17 mouse cellular contexts compared by ENCODE assay signal in the genomic region with DNA sequence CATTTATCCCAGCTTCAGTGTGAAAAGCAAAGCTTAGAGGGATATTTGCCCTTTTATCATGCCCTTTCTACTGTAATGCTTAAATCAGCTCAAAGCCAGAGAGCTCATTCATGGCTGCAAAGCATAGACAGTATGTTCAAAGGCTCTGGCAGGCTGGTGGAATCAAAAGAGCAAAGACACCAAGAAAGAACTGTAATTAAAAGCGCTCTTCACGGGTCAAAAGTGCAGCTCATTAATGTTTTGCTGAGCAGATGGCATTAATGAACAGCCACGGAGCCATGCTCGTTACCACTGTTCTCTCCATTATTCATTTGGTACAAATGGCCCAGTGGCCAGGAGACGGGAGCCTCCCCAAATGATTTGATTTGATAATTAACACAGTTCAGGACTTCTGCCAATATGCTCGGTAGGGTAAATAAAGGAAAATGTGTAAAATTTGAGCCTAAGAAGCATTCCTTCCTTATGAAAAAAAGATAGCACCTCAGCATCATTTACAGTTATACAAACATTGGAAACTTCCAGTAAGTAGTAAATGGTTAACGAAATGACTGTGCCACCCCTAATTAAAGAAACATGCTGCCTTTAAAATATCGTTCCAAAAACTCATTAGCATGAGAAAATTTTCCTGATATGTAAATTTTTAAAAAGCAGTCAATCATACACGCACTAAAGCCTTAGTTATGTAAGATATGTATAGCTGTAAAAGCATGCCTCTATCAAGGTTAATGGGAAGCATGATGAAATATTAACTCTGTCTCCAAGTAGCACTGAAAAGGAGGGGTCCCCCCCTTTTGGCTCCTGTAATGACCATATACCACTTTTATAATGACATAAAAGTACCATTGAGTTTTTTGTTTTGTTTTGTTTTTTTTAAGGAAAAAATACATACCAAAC. TPM values are rescaled to one million over a fixed set of nuclear protein-coding genes. Genes with fewer than 3 reads are reported as not detected.
DNase-seq lines count a peak whose midpoint lies in the region; ATAC-seq lines count a peak whose summit lies in the region.
"Had no signal": no experiment of that assay in that cellular context is flagged by ENCODE, and none has a peak within 500 bp of the region (broad histone marks: within the 10 kb centered on the region; RNA-seq: fewer than 3 reads in every experiment).

No protein-coding gene starts in this region.

- ATAC-seq in forebrain, embryonic 15.5 days (replicated peaks), result peak; percentile 90
- ATAC-seq in midbrain, embryonic 16.5 days, result peak; percentile 78

- no peak overlapping the region for H3K4me2 ChIP-seq in forebrain, embryonic 15.5 days (replicated peaks)
- no peak overlapping the region for H3K4me2 ChIP-seq in midbrain, embryonic 16.5 days (ENCODE audit: low read length)

- H3K36me3 ChIP-seq in forebrain, embryonic 15.5 days, result no peaks in the 10 kb centered on the region
- H3K36me3 ChIP-seq in midbrain, embryonic 16.5 days (ENCODE audit: control insufficient read depth, insufficient read depth, low read length), result no peaks in the 10 kb centered on the region
- H3K36me3 ChIP-seq: G1E had no signal

- H3K4me1 ChIP-seq in forebrain, embryonic 15.5 days, result peaks cover 30% of the 10 kb centered on the region
- 0 out of 2 replicates have a peak, but pooled peaks cover 2% of the 10 kb centered on the region for H3K4me1 ChIP-seq in midbrain, embryonic 16.5 days (ENCODE audit: control insufficient read depth, insufficient read depth, low read length)

- peak overlapping the region; percentile 35; the same call in 1 of the 2 replicates for H3K27ac ChIP-seq in forebrain, embryonic 15.5 days (replicated peaks)
- no peak overlapping the region for H3K27ac ChIP-seq in midbrain, embryonic 16.5 days (ENCODE audit: low read length)

- H3K4me3 ChIP-seq in forebrain, embryonic 15.5 days, result no peak overlapping the region
- H3K4me3 ChIP-seq in midbrain, embryonic 16.5 days (ENCODE audit: low read depth, low read length), result no peak overlapping the region
- H3K4me3 ChIP-seq: erythroblast, embryonic 14.5 days; myocyte had no signal

- intact Hi-C loops in left cerebral cortex, postnatal 36 days (cut with DNase I), result no loop called here

- 8% methylated on average over 9 of the region's 9 CpGs for WGBS in forebrain, embryonic 15.5 days
- 28% methylated on average over 9 of the region's 9 CpGs for WGBS in midbrain, embryonic 16.5 days

- no peaks in the 10 kb centered on the region for H3K9me3 ChIP-seq in forebrain, embryonic 15.5 days
- H3K9me3 ChIP-seq in midbrain, embryonic 16.5 days (replicated peaks; ENCODE audit: control insufficient read depth, low read length, poor library complexity, severe bottlenecking), result no peaks in the 10 kb centered on the region
- H3K9me3 ChIP-seq: G1E had no signal

- no peak overlapping the region for H3K9ac ChIP-seq in forebrain, embryonic 15.5 days (replicated peaks)
- H3K9ac ChIP-seq in midbrain, embryonic 16.5 days (ENCODE audit: low read depth, low read length), result no peak overlapping the region

- DNase-seq in embryo, embryonic 10.5 days (ENCODE audit: low spot score), result peak; percentile 42
- no peak for DNase-seq in embryo, embryonic 9.5 days (ENCODE audit: extremely low spot score)
- peak; percentile 89 to 92 for DNase-seq in kidney, adult 8-10 months
- no peak for DNase-seq in left cerebral cortex, postnatal 36 days (ENCODE audit: low spot score in 2 of 2)
- no peak for DNase-seq in adrenal gland, adult (ENCODE audit: inconsistent age in 2 of 2, low spot score in 1 of 2)
- DNase-seq in lung, postnatal 25 days (ENCODE audit: low spot score), result no peak
- DNase-seq: cerebellum, adult 9-10 months; heart, adult 18-20 months had no signal

- no peaks in the 10 kb centered on the region for H3K27me3 ChIP-seq in forebrain, embryonic 15.5 days
- no peaks in the 10 kb centered on the region for H3K27me3 ChIP-seq in midbrain, embryonic 16.5 days (ENCODE audit: control insufficient read depth, insufficient read depth, low read depth, low read length)

RNA-seq across cellular contexts. Expression of gene Gm47985, which starts 24.1 kb away (rescaled TPM):
- not detected in 2 replicates for polyA plus RNA-seq in forebrain, embryonic 15.5 days (2015; fragmentation: Nextera tagmentation; extraction: Ambion mirVana)
- polyA plus RNA-seq in midbrain, embryonic 16.5 days (2015; fragmentation: Nextera tagmentation; extraction: Ambion mirVana), result not detected in 2 replicates
- total RNA-seq in left cerebral cortex, postnatal 36 days (2021), result not detected
- total RNA-seq: adrenal gland, postnatal 4 days; left cerebral cortex, postnatal 10 days had no signal
- polyA plus RNA-seq: erythroblast, embryonic 14.5 days; urinary bladder, adult 2 months had no signal

RNA-seq across cellular contexts. Expression of gene Gm8947, which starts 34.0 kb away (rescaled TPM):
- not detected in 2 replicates for polyA plus RNA-seq in forebrain, embryonic 15.5 days (2015; fragmentation: Nextera tagmentation; extraction: Ambion mirVana)
- polyA plus RNA-seq in midbrain, embryonic 16.5 days (2015; fragmentation: Nextera tagmentation; extraction: Ambion mirVana), result not detected in 2 replicates
- not detected for total RNA-seq in left cerebral cortex, postnatal 36 days (2021)
- total RNA-seq: heart, adult 18-20 months; left cerebral cortex, postnatal 10 days had no signal
- polyA plus RNA-seq: erythroblast, embryonic 14.5 days; lung, embryonic 16.5 days; urinary bladder, adult 2 months had no signal

RNA-seq across cellular contexts. Expression of gene Gm47995, which starts 40.0 kb away (rescaled TPM):
- polyA plus RNA-seq in forebrain, embryonic 15.5 days (2015; fragmentation: Nextera tagmentation; extraction: Ambion mirVana), result not detected in 2 replicates
- not detected in 2 replicates for polyA plus RNA-seq in midbrain, embryonic 16.5 days (2015; fragmentation: Nextera tagmentation; extraction: Ambion mirVana)
- total RNA-seq in left cerebral cortex, postnatal 36 days (2021), result not detected
- total RNA-seq: adrenal gland, postnatal 4 days; heart, adult 18-20 months; left cerebral cortex, postnatal 10 days had no signal
- polyA plus RNA-seq: erythroblast, embryonic 14.5 days; lung, embryonic 16.5 days; urinary bladder, adult 2 months had no signal

RNA-seq across cellular contexts. Expression of gene 3110040M04Rik, which starts 45.7 kb away (rescaled TPM):
- not detected in 2 replicates for polyA plus RNA-seq in forebrain, embryonic 15.5 days (2015; fragmentation: Nextera tagmentation; extraction: Ambion mirVana)
- polyA plus RNA-seq in midbrain, embryonic 16.5 days (2015; fragmentation: Nextera tagmentation; extraction: Ambion mirVana), result not detected in 2 replicates
- not detected for total RNA-seq in left cerebral cortex, postnatal 36 days (2021)
- total RNA-seq: adrenal gland, postnatal 4 days; heart, adult 18-20 months; left cerebral cortex, postnatal 10 days had no signal
- polyA plus RNA-seq: lung, embryonic 16.5 days; urinary bladder, adult 2 months had no signal

RNA-seq across cellular contexts. Expression of gene Gm47996, which starts 51.7 kb away (rescaled TPM):
- polyA plus RNA-seq in forebrain, embryonic 15.5 days (2015; fragmentation: Nextera tagmentation; extraction: Ambion mirVana), result not detected in 2 replicates
- not detected in 2 replicates for polyA plus RNA-seq in midbrain, embryonic 16.5 days (2015; fragmentation: Nextera tagmentation; extraction: Ambion mirVana)
- not detected for total RNA-seq in left cerebral cortex, postnatal 36 days (2021)
- total RNA-seq: adrenal gland, postnatal 4 days; heart, adult 18-20 months; left cerebral cortex, postnatal 10 days had no signal
- polyA plus RNA-seq: erythroblast, embryonic 14.5 days; lung, embryonic 16.5 days; urinary bladder, adult 2 months had no signal

Comparison
In these comparisons a context has a peak if more than half of its experiments do, and no peak if none do; other contexts are left out.
1. DNase-seq: peak in embryo, embryonic 10.5 days (single experiment) and kidney, adult 8-10 months (2 of 2); none in embryo, embryonic 9.5 days (single experiment), left cerebral cortex, postnatal 36 days (0 of 2), adrenal gland, adult (0 of 2) and lung, postnatal 25 days (single experiment).